Mouse (Mus musculus) G1E (cell line): Measurements from ENCODE around the gene Rmnd5a.

Source experiments
- CTCF ChIP-seq: IDR thresholded peaks from 2 replicates; pipeline ENCODE4 v1.5.1; 2012; ENCODE audit warnings: low read depth, low read length, inconsistent platforms, mixed read lengths
- GATA1 ChIP-seq: IDR thresholded peaks from 2 replicates; pipeline ENCODE4 v1.6.1; 2012; ENCODE audit warnings: borderline replicate concordance, low read length, inconsistent platforms, mixed read lengths
- GATA2 ChIP-seq: IDR thresholded peaks from 2 replicates; pipeline ENCODE4 v1.6.1; 2012; ENCODE audit warnings: low read depth, low read length, inconsistent platforms, borderline replicate concordance
- POLR2AphosphoS5 ChIP-seq: IDR thresholded peaks from 2 replicates; pipeline ENCODE4 v1.6.1; 2012; ENCODE audit warnings: low read depth, low read length, inconsistent platforms; ENCODE audit not compliant: insufficient replicate concordance
- TAL1 ChIP-seq: conservative IDR thresholded peaks from 2 replicates; pipeline ENCODE4 v1.6.1; 2012; ENCODE audit warnings: low read depth, low read length, inconsistent platforms, mixed read lengths

DNA sequence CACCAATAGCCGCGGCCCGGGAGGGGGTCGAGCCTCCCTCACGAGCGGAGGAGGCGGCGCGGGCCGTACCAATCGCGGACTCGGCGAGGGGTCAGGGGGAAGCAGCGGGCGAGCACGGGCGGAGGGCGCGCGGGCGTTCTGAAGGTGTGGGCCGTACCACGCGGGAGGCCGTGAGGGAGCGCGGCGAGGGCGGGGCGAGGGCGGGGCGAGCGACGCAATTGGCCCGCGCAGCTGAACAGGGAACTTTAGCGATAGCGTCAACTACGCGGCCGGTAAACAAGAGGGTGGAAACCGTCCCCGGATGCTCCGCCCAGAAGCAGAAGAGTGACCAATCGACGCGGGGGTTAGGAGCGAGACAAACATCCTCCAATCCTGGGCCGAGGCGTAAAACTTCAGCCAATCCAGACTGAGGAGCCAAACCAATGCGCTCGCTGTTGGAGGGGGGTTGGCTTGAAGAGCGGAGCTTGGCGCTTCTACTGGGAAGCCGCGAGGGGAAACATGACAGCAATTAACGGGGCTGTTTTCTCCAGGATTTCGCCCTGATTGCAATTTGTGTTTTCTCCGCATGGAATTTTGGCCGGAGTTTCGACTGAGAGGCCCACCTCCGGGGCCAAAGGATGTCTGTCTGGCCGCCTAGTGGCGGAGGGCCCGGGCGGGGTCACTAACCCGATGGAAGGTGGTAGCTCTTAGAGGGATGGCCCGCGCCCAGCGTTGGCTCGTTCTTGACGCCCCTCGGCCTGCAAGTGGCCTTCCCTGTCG, at the start of gene Rmnd5a:
- TF ChIP-seq CTCF = no peak
- TF ChIP-seq POLR2AphosphoS5 = no peak
- no peak for TF ChIP-seq GATA2
- no peak for TF ChIP-seq TAL1
- no peak for TF ChIP-seq GATA1
